Mouse (Mus musculus): ENCODE measurements at regions not wholly inside any gene's neighbourhood (a gene's known extent, or its start where the extent isn't known, plus 50 kb on each side); places are given as distances from the start of the nearest gene placed in this dataset.

DNA sequence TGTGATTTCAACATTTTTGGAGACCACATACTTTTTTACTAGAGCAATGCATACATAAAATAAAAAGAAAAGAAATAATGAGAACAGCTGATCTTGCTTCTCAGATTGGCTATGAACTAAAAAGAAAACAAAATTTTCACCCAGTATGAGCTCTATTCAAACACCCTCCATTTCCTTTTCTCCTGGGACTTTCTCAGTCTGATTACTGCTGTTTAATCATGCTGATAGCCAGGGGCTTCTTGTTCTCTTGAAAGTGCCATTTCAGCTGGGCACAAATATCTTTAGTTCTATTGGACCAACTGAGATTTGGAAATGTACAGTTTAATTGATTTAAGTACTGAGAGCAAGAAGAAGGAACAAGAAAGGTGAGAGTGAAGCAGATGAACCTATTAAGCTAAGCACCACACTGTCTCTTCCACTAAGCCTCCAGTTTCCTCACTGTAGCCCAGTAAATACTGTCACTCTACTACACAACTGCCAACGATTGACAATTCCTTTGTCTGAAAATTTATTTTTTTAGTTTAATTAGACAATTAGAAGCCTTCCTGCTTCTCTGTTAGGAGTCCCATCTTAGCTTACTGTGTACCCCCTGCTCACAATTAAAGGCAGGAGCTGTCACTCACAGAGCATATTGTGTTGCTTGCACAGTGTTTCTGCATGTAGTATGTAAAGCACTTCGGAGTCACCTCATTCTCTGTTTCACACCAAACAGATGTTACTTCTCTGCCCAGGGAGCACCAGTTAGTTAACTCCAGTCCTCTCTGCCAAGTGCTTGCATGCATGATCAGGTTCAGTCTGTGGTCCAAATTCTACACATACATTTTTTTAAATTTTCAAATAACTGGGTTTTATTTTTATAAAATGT lies 650.6 kb upstream of the Cntnap2 start:
- no peaks in the 10 kb centered on the region for H3K9me3 ChIP-seq (ENCODE audit: control insufficient read depth, low read length)
- no peak overlapping the region for H3K27ac ChIP-seq (ENCODE audit: low read length)
- no peak overlapping the region for H3K4me3 ChIP-seq (replicated peaks; ENCODE audit: low read length)
- no peaks in the 10 kb centered on the region for H3K36me3 ChIP-seq (ENCODE audit: control insufficient read depth, insufficient read depth)
- ATAC-seq: peak; percentile 93
- 46% methylated on average over 2 of the region's 2 CpGs for WGBS
- H3K4me2 ChIP-seq (ENCODE audit: low read length): no peak overlapping the region
- no peak overlapping the region for H3K9ac ChIP-seq (replicated peaks; ENCODE audit: low read depth, low read length)
- H3K27me3 ChIP-seq (replicated peaks; ENCODE audit: control insufficient read depth, insufficient read depth, low read length): no peaks in the 10 kb centered on the region
- peaks cover 4% of the 10 kb centered on the region; the same call in 1 of the 2 replicates for H3K4me1 ChIP-seq (replicated peaks; ENCODE audit: control insufficient read depth, insufficient read depth, low read length)

Data from forebrain, embryonic 16.5 days (tissue).